Mouse (Mus musculus) kidney, embryonic 16.5 days (tissue): ENCODE results near the gene Proca1. TPM values are rescaled to one million over a fixed set of nuclear protein-coding genes. Genes with fewer than 3 reads are reported as not detected.

Source experiments
- ATAC-seq: fragments of 200-750 bp; cut with Nextera tagmentation; 2 replicates; pipeline ENCODE4 v1.8.0; 2017; ENCODE audit warnings: moderate TSS enrichment; ENCODE audit not compliant: low FRiP score, low TSS enrichment
- H3K27ac ChIP-seq: fragments of 300-500 bp; sonication (generic); 2 replicates; pipeline ENCODE4 v1.5.1; 2014; ENCODE audit warnings: low read length
- H3K27me3 ChIP-seq: fragments of 300-500 bp; sonication (generic); 2 replicates; pipeline ENCODE4 v1.6.1; 2014; ENCODE audit warnings: low read length, control low read depth, mixed read lengths; ENCODE audit not compliant: insufficient read depth
- H3K36me3 ChIP-seq: fragments of 300-500 bp; sonication (generic); 2 replicates; pipeline ENCODE4 v1.6.1; 2014; ENCODE audit warnings: low read length, control low read depth, mixed read lengths; ENCODE audit not compliant: insufficient read depth
- H3K4me1 ChIP-seq: fragments of 300-500 bp; sonication (generic); 2 replicates; pipeline ENCODE4 v1.6.1; 2014; ENCODE audit warnings: low read length, control low read depth, mixed read lengths; ENCODE audit not compliant: insufficient read depth
- H3K4me2 ChIP-seq: fragments of 300-500 bp; sonication (generic); replicated peaks from 2 replicates; pipeline ENCODE4 v1.6.1; 2014; ENCODE audit warnings: low read depth, low read length
- H3K4me3 ChIP-seq: fragments of 300-500 bp; sonication (generic); 2 replicates; pipeline ENCODE4 v1.5.1; 2014; ENCODE audit warnings: mild to moderate bottlenecking, low read length
- H3K9ac ChIP-seq: fragments of 300-500 bp; sonication (generic); replicated peaks from 2 replicates; pipeline ENCODE4 v1.6.1; 2014; ENCODE audit warnings: low read length
- H3K9me3 ChIP-seq: fragments of 300-500 bp; sonication (generic); 2 replicates; pipeline ENCODE4 v1.6.1; 2016; ENCODE audit warnings: low read length, control low read depth
- WGBS: fragments of 180-500 bp; shearing (Covaris S2); extraction: QIAGEN DNeasy Blood & Tissue Kit; methylation state at CpG from one replicate; pipeline ENCODE4 v1.1.7; 2014; 5-methylcytosine and 5-hydroxymethylcytosine counted together
- polyA plus RNA-seq: library from polyadenylated mRNA; unstranded; fragments of >200 nt; fragmentation: Nextera tagmentation; extraction: Ambion mirVana; gene quantifications from 2 replicates; pipeline ENCODE4 v1.2.1, GENCODE M21; 2015

The Proca1 gene
- polyA plus RNA-seq, 1 experiment from 2014 or later, result 4.5 TPM

DNA sequence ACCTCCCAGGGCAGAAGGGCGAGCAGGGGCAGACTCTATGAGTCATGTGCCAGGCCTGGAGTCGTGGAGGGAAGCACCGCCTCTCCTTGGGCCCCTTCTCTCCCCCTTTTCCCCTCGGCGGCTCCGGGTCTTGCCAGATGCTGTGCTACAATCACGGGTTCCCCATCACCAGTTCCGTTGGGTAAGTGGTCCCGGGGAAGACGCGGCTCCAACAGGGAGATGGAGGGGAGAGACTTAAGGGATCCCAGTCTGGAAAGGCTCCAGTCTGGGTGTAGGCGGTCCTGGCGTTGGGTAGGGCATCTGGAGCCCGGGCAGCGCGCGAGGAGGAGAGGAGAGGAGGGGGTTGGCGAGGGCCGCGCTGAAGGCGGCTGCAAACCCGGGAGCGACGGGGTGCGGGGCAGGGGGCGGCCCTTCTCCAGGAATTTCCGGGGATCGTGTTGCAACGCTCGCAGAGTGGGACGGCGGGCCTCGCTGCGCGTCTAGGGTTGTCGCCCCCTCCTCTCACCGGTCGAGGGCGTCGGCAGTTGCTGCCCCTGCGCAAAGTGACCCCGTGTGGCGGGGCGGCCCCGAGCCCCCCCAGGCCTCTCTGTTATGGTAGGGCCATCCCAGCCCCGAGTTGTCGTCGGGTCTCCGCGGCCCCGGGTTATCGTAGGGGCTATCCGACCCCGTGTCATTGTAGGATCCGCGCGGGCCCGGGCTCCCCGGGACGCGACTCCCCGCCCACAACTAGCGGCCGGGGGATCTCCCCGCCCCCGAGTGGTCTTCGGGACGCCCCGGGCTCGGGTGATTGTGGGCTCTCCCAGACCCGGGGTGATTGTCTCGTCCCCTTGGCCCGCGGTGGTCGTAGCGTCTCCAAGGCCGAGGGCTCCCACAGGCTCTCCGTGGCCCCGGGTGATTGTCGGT, 4.6 kb upstream of the Proca1 start, which contains the start of gene Rab34:
Gene Rab34, plus strand, starts transcription at position 100 of the 903 bp plus-strand sequence.
- H3K27me3 ChIP-seq, result no peaks in the 10 kb centered on the region
- whole genome bisulfite sequencing, result under 1% methylated on average over 78 of the region's 80 CpGs
- peaks cover 21% of the 10 kb centered on the region for H3K36me3 ChIP-seq
- no peaks in the 10 kb centered on the region for H3K9me3 ChIP-seq
- H3K4me3 ChIP-seq, result peak within 1 kb of the TSS; percentile 81
- H3K4me2 ChIP-seq, result peak within 1 kb of the TSS; percentile 58
- H3K4me1 ChIP-seq, result peaks cover 27% of the 10 kb centered on the region
- H3K9ac ChIP-seq, result peak within 1 kb of the TSS; percentile 96
- peak within 1 kb of the TSS; percentile 100 for H3K27ac ChIP-seq
- peak; percentile 84 for ATAC-seq

DNA sequence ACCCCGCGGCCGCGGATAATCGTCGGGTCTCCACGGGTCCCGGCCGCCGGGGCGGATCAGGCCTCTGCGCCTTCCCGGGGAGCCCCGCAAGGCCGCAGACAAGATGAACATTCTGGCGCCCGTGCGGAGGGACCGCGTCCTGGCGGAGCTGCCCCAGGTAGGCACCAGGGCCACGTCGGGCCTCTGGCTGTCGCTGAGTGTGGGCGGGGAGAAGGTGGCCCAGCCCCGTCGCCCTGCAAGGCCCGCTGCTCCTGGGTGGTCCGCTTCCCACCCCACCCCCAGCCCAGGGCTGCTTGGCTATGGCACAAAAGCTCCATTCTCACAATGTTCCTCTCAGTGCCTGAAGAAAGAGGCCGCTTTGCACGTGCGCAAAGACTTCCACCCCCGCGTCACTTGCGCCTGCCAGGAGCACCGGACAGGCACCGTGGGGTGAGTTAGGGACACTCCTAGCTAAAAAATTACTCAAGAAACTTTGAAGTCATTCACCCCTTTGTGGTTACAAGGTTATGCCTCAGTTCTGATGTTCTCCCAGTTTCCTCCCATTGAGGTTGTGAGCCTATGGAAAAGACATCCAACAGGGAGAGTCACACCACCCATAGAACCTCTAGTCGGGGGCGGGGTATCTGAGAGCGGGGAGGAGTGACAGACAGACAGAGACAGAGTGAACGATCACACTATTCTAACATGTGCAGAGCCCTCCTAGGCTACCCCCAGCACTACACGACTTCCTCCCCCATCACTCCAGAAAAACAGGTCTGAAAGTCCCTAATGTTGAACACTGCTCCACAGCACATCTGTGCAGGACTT, 3.8 kb upstream of the Proca1 start:
- Histone ChIP-seq H3K9me3 (no peaks in the 10 kb centered on the region), H3K4me1 (peaks cover 25% of the 10 kb centered on the region), H3K9ac (peak overlapping the region; percentile 96), H3K27me3 (no peaks in the 10 kb centered on the region), H3K4me2 (peak overlapping the region; percentile 58), H3K4me3 (peak overlapping the region; percentile 81), H3K27ac (peak overlapping the region; percentile 100), H3K36me3 (peaks cover 21% of the 10 kb centered on the region)
- ATAC-seq, result peak; percentile 92
- WGBS, result under 1% methylated on average over 42 of the region's 42 CpGs

DNA sequence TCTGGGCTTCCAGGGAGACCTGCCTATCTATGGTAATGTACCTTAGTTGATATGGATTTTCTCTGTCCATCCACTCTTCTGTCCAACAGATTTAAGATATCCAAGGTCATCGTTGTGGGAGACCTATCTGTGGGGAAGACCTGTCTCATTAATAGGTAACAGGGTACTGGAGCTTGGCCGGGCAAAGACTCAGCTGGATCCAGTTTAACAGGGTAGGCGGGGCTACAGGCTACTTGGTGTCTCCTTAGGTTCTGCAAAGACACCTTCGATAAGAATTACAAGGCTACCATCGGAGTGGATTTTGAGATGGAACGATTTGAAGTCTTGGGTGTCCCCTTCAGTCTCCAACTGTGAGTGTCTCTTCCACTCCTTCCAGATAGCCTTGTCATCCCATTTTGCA, 3.2 kb upstream of the Proca1 start:
- peaks cover 30% of the 10 kb centered on the region for H3K4me1 ChIP-seq
- H3K4me3 ChIP-seq, result peak overlapping the region; percentile 81
- no peaks in the 10 kb centered on the region for H3K9me3 ChIP-seq
- no peak for ATAC-seq
- no peaks in the 10 kb centered on the region for H3K27me3 ChIP-seq
- peak overlapping the region; percentile 100 for H3K27ac ChIP-seq
- H3K4me2 ChIP-seq, result peak overlapping the region; percentile 58
- 42% methylated on average over 6 of the region's 6 CpGs for WGBS
- peaks cover 21% of the 10 kb centered on the region for H3K36me3 ChIP-seq
- peak overlapping the region; percentile 96 for H3K9ac ChIP-seq

DNA sequence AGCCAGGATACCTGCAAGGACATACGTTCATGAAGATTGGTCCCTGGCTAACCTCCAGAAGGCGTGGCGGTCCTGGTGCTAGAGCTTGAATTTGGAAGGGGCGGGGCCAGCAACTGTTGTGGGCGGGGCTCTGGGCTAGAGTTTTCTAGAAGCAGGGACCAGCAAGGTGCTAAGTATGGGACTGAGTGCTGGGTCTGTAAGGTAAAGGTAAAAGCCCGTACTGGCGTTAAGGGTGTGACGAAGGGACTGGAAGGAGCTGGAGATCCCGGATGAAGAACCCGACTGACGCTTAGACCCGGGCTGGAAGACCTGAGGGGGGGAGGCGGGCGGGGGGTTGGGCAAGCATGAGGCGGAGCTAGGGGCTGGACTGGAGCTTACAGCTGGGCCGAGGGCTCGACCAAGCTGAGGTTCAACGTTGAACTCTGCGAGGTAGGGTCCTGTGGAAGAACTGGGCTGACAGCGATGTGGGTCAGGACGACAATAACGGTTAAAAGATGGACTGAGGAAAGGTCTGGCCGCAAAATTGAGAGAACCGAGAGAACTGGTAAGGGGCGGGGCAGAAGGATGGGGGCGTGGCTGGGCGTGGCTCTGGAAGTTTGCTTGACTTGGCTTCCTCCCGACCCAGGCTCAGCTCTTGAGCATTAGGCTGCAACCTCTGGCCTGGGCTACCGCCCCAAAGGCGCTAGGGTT, 1.4 kb downstream of the Proca1 start:
- H3K9ac ChIP-seq, result peak overlapping the region; percentile 64
- peak overlapping the region; percentile 75 for H3K4me2 ChIP-seq
- peaks cover 21% of the 10 kb centered on the region for H3K36me3 ChIP-seq
- ATAC-seq, result peak; percentile 75
- no peaks in the 10 kb centered on the region for H3K9me3 ChIP-seq
- H3K4me1 ChIP-seq, result peaks cover 23% of the 10 kb centered on the region
- no peaks in the 10 kb centered on the region for H3K27me3 ChIP-seq
- peak overlapping the region; percentile 61 for H3K4me3 ChIP-seq
- H3K27ac ChIP-seq, result peak overlapping the region; percentile 58
- 2% methylated on average over 30 of the region's 30 CpGs for WGBS

DNA sequence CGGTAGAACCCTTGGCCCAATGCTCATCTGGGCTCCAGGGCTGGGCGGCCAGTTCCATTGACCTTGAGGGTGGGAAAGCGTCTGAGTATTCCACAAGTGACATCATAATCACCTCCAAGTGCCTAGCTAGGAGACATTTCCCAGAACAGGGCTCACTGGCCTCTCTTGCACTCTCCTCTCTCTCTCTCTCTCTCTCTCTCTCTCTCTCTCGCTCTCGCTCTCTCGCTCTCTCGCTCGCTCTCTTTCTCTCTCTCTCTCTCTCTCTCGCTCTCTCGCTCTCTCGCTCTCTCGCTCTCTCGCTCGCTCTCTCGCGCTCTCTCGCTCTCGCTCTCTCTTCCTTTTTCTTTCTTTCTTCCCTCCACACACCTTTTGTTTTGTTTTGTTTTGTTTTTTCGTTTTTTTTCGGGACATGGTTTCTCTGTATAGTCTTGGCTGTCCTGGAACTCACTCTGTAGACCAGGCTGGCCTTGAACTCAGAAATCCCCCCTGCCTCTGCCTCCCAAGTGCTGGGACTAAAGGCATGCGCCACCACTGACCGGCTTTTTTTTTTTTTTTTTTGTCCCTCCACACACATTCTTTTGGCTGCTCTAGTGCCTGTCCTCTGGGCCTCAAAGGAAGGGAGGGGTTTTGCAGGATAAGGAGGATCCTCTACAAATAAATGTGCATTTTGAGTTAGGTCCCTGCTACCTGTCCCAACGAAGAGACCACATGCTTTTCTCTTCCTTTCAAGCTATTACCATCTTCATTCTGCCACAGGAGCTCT, 2.1 kb downstream of the Proca1 start:
- Histone ChIP-seq H3K4me2 (peak overlapping the region; percentile 75), H3K27ac (peak overlapping the region; percentile 38; the same call in 1 of the 2 replicates), H3K36me3 (peaks cover 21% of the 10 kb centered on the region), H3K9me3 (no peaks in the 10 kb centered on the region), H3K4me1 (peaks cover 16% of the 10 kb centered on the region), H3K27me3 (no peaks in the 10 kb centered on the region), H3K4me3 (peak overlapping the region; percentile 61), H3K9ac (peak overlapping the region; percentile 64)
- WGBS, result 69% methylated on average over 22 of the region's 23 CpGs
- ATAC-seq, result no peak

DNA sequence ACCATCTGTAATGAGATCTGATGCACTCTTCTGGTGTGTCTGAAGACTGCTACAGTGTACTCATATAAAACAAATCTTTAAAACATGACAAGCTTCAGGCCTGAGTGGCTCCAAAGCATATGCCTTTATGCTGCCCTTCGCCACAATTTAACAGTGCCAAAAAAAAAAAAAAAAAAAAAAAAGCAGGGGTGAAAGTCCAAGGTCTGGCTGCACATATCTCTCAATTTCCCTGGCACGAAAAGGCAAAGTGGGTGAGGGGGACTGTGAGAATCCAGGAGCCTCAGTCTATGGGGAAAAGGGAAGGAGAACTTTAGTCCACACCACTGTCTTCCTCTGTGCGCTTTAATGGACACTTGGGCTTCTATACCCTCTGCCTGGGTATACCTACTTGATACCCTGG, 9.2 kb downstream of the Proca1 start:
- no peak overlapping the region for H3K4me3 ChIP-seq
- no peaks in the 10 kb centered on the region for H3K27me3 ChIP-seq
- peaks cover 12% of the 10 kb centered on the region for H3K4me1 ChIP-seq
- H3K27ac ChIP-seq, result no peak overlapping the region
- WGBS, result 86% methylated on average over 3 of the region's 3 CpGs
- no peak overlapping the region for H3K4me2 ChIP-seq
- H3K36me3 ChIP-seq, result peaks cover 19% of the 10 kb centered on the region
- no peak for ATAC-seq
- H3K9ac ChIP-seq, result no peak overlapping the region
- H3K9me3 ChIP-seq, result no peaks in the 10 kb centered on the region

DNA sequence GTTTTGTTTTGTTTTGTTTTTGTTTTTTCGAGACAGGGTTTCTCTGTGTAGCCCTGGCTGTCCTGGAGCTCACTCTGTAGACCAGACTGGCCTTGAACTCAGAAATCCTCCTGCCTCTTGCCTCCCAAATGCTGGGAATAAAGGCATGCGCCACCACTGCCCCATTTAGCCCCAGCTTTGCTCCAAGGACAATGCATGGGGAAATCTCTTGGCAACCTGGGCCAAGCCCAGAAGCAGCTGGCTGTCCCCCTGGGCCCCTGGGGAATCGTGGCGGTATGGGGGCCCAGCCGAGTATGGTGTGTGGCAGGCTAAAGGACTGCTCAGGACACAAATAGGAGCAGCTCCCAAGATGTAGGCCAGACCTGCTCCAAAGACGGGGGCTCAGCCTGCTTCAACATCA, 11.1 kb downstream of the Proca1 start:
- Histone ChIP-seq H3K9me3 (no peaks in the 10 kb centered on the region), H3K4me2 (no peak overlapping the region), H3K36me3 (peaks cover 37% of the 10 kb centered on the region), H3K27me3 (no peaks in the 10 kb centered on the region), H3K4me1 (peaks cover 12% of the 10 kb centered on the region), H3K4me3 (no peak overlapping the region), H3K9ac (no peak overlapping the region), H3K27ac (no peak overlapping the region)
- ATAC-seq, result no peak
- WGBS, result 95% methylated on average over 6 of the region's 6 CpGs

DNA sequence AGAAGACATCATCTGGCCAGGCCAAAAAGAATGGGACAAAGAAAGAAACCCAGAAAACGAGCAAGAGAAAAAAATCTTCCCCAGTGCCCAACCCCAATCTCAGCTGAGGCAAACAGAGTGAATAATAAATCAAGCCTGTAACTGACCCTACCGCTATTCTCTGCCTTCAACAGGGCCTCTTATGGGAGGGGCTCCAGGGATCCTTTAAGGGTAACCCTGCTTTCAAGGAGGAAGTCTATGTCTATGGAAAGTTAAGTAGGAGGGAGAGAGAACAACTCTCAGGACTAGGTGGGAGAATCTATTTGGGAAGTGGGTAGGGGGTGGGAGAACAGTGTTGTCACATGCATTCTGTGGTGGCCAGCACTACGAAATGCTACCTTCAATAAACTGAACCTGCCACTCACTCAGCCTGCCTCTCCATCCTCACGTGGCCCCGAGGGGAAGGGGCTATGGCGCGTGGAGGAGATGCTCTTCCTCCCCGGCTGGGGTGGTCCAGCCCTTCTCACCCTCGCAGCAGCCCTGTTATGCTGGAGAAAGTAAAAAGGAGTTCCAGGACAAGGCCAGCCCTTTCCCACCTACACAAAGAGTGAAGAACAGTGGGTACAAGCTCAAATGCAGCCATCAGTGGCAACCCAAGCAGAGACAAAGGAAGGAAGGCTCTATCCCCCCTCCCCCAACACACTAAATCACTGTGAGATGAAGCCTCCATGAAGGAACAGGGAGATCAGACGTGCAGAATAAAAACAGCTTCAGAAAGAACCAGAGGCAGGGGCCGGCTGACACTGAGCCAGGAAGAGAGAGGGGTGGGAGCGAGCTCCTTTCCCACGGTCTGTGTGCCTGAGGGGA, 12.4 kb downstream of the Proca1 start:
- peaks cover 49% of the 10 kb centered on the region for H3K36me3 ChIP-seq
- no peak overlapping the region for H3K4me3 ChIP-seq
- H3K27me3 ChIP-seq, result no peaks in the 10 kb centered on the region
- H3K4me1 ChIP-seq, result peaks cover 12% of the 10 kb centered on the region
- no peak overlapping the region for H3K9ac ChIP-seq
- no peaks in the 10 kb centered on the region for H3K9me3 ChIP-seq
- peak overlapping the region; percentile 31 for H3K27ac ChIP-seq
- 25% methylated on average over 13 of the region's 13 CpGs for WGBS
- ATAC-seq, result peak; percentile 37; the same call in 1 of the 2 replicates
- H3K4me2 ChIP-seq, result no peak overlapping the region
